Mouse (Mus musculus) kidney, embryonic 15.5 days (tissue): ENCODE measurements around the gene Zfp329. TPM values are rescaled to one million over a fixed set of nuclear protein-coding genes. Genes with fewer than 3 reads are reported as not detected.
"Not testable (repeated sequence)": the region's sequence is repeated elsewhere in the genome, so short reads cannot be mapped to it uniquely, and the experiment has no call there.

Experiments
- ATAC-seq: fragments of 200-750 bp; cut with Nextera tagmentation; replicated peaks from 2 replicates; pipeline ENCODE4 v1.8.0; 2017; ENCODE audit warnings: moderate TSS enrichment; ENCODE audit not compliant: low FRiP score
- H3K27ac ChIP-seq: fragments of 300-500 bp; sonication (generic); 2 replicates; pipeline ENCODE4 v1.5.1; 2015; ENCODE audit warnings: mild to moderate bottlenecking, inconsistent platforms
- H3K27me3 ChIP-seq: fragments of 300-500 bp; sonication (generic); 2 replicates; pipeline ENCODE4 v1.6.1; 2015; ENCODE audit warnings: inconsistent platforms
- H3K36me3 ChIP-seq: fragments of 300-500 bp; sonication (generic); 2 replicates; pipeline ENCODE4 v1.6.1; 2015; ENCODE audit warnings: inconsistent platforms
- H3K4me1 ChIP-seq: fragments of 300-500 bp; sonication (generic); 2 replicates; pipeline ENCODE4 v1.6.1; 2015; ENCODE audit warnings: inconsistent platforms
- H3K4me2 ChIP-seq: fragments of 300-500 bp; sonication (generic); 2 replicates; pipeline ENCODE4 v1.6.1; 2015; ENCODE audit warnings: moderate library complexity, mild to moderate bottlenecking, inconsistent platforms
- H3K4me3 ChIP-seq: fragments of 300-500 bp; sonication (generic); replicated peaks from 2 replicates; pipeline ENCODE4 v1.5.1; 2015; ENCODE audit warnings: mild to moderate bottlenecking, inconsistent platforms
- H3K9ac ChIP-seq: fragments of 300-500 bp; sonication (generic); 2 replicates; pipeline ENCODE4 v1.6.1; 2015; ENCODE audit warnings: mild to moderate bottlenecking, inconsistent platforms
- H3K9me3 ChIP-seq: fragments of 300-500 bp; sonication (generic); replicated peaks from 2 replicates; pipeline ENCODE4 v1.6.1; 2016; ENCODE audit warnings: inconsistent platforms
- WGBS: fragments of 180-500 bp; shearing (Covaris S2); methylation state at CpG from one replicate; pipeline ENCODE4 v1.1.7; 2015; ENCODE audit warnings: mixed read lengths; 5-methylcytosine and 5-hydroxymethylcytosine counted together
- polyA plus RNA-seq: library from polyadenylated mRNA; unstranded; fragments of >200 nt; fragmentation: Nextera tagmentation; extraction: Ambion mirVana; gene quantifications from 2 replicates; pipeline ENCODE4 v1.2.1, GENCODE M21; 2015

Zfp329 gene
- polyA plus RNA-seq: 15.8 and 16.4 TPM in 2 replicates

DNA sequence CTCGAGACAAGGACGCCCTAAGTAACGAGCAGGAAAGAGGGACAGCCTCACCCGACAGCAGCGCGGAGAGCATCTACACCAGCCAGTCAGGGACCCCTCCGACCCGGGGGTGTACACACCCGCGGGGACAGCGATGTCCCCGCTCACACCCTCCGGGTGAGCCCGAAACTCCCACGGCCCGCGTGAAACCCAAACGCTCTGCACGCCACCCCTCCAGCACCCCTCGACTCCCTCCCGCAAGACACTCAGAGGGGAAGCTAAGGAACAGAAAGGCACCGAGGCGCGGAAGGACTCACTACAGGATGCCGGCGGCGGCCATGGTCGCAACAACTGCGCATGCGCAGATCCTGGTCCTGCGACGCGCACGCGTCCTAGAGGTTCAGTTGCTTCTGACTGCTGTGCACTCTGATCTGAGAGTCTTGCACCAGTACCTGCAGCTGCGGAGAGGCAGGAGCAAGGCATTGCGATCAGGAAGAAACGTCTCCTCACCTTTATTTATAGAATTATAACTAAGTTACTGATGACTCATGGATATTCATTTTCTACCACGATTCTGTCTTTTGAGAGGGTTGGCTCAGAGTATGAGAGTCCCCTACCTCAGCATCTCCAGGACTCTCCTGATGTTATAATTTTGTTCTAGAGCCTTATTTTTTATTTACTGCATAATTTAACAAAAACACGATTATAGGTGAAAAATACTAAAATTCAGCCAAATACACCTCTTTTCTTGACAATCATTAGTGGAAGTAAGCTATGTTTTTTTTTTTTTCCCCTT is at the start of gene Zfp329:
Gene Zfp329, minus strand, starts transcription at position 338 of the 775 bp plus-strand sequence.
- H3K36me3 ChIP-seq: peaks cover 27% of the 10 kb centered on the region
- peak within 1 kb of the TSS; percentile 93 for H3K4me3 ChIP-seq
- peak within 1 kb of the TSS; percentile 89 for H3K9ac ChIP-seq
- H3K9me3 ChIP-seq: peaks cover 24% of the 10 kb centered on the region; the same call in 1 of the 2 replicates
- WGBS: under 1% methylated on average over 40 of the region's 40 CpGs
- peaks cover 7% of the 10 kb centered on the region for H3K4me1 ChIP-seq
- peak within 1 kb of the TSS; percentile 90 for H3K27ac ChIP-seq
- peak; percentile 99 for ATAC-seq
- no peaks in the 10 kb centered on the region for H3K27me3 ChIP-seq
- peak within 1 kb of the TSS; percentile 70 for H3K4me2 ChIP-seq

DNA sequence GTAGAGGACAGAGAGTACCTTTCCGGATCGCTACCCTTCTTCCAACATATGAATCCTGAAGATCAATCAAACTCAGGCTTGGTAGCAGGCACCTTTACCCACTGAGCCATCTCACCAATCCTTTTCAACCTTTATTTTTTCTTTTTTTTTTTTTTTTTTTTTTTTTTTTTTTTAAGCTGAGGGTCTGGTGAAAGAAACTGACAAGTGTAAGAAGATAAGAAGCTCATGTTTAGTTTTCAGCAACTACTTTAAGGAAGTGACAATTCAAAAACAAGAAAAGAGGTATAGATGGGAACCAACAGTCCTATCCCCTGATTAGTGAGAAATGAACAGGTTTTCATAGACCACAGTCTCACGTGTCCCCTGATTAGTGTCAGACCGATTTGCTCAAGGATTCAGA is 17.1 kb upstream of the Zfp329 start:
- Histone ChIP-seq H3K9me3 (peaks cover 40% of the 10 kb centered on the region), H3K27ac (no peak overlapping the region), H3K9ac (no peak overlapping the region), H3K4me1 (peaks cover 8% of the 10 kb centered on the region; the same call in 1 of the 2 replicates), H3K4me3 (peak overlapping the region; percentile 67), H3K36me3 (peaks cover 47% of the 10 kb centered on the region), H3K27me3 (no peaks in the 10 kb centered on the region), H3K4me2 (peak overlapping the region; percentile 70)
- no peak for ATAC-seq
- 97% methylated on average over 4 of the region's 4 CpGs for whole genome bisulfite sequencing

DNA sequence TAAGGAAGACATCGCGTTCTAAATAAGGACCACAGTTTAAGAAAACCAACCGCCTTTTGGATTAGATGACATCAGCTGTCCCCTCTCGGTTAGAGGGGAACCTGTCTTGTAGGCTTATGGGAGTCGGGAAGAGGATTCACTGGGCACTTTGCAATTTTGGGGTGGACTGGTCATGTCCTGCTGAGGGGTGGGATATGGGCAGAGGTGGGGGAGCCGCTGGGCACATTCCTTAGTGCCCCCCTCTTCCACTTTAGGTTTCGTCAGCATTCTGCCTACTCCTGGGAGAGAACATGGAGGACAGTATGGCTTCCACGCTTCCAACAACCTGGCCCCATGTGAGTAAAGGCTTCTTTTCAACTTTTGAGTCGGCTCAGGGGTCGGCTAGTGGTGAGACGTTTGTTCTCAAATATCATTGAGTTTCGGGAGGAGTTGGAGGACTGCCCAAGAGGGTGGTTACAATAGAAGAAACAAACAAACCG is 16.6 kb upstream of the Zfp329 start:
- peak; percentile 65 for ATAC-seq
- peaks cover 36% of the 10 kb centered on the region for H3K9me3 ChIP-seq
- no peaks in the 10 kb centered on the region for H3K27me3 ChIP-seq
- peak overlapping the region; percentile 70 for H3K4me2 ChIP-seq
- WGBS: 36% methylated on average over 13 of the region's 13 CpGs
- peaks cover 42% of the 10 kb centered on the region for H3K36me3 ChIP-seq
- peak overlapping the region; percentile 67 for H3K4me3 ChIP-seq
- peak overlapping the region; percentile 86 for H3K27ac ChIP-seq
- H3K9ac ChIP-seq: peak overlapping the region; percentile 63
- H3K4me1 ChIP-seq: peaks cover 8% of the 10 kb centered on the region; the same call in 1 of the 2 replicates

DNA sequence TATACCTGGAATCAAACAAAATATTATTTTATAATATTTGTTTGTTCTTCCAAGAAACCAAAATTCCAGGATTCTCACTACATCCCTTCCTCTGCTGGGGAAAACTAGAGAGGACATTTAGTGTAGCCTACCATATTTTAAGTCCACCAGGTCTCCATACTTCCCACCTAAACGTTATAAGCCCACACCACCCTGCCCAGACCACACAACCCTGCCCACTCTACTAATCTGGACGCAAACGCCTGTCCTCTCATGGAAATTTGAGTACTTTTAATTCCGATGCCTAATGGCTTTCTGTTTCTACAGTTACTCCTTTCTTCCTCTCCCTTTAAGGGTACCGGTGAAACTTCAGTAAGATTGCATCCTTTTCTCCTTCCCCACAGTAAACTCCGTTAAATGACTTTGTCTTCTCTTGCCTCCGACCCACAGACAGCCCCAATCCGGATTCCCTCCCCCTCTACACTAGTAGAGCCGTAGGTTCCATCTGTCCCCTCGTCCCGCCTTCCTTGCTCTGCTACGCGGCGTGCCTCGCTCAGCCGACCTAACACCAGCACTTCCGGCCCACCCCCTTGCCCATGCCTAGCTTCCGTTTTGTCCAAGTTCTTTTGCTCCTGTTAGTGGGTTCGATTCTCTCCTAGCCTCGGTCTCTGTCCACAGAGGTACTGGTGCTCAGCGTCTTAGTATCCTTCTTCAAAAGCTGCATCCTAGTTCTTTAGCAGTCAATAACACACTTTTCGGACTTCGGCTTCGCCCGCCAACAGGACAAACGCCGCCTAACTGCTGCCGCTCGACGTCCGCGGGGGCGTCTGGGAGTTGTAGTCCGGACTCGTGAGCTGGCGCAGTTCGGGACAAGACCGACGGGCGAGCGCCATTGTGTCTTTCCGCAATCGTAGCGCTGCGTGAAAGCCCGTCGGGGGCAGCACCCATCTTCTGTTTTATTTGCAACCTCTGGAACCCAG is 15.8 kb upstream of the Zfp329 start, which contains the start of gene Zfp110:
Gene Zfp110, plus strand, starts transcription at position 600 of the 959 bp plus-strand sequence.
- 2% methylated on average over 47 of the region's 47 CpGs for WGBS
- Histone ChIP-seq H3K27ac (peak within 1 kb of the TSS; percentile 86), H3K4me2 (peak within 1 kb of the TSS; percentile 70), H3K27me3 (no peaks in the 10 kb centered on the region), H3K4me1 (peaks cover 8% of the 10 kb centered on the region; the same call in 1 of the 2 replicates), H3K9me3 (peaks cover 30% of the 10 kb centered on the region), H3K36me3 (peaks cover 35% of the 10 kb centered on the region), H3K4me3 (peak within 1 kb of the TSS; percentile 67), H3K9ac (peak within 1 kb of the TSS; percentile 63)
- ATAC-seq: peak; percentile 98

DNA sequence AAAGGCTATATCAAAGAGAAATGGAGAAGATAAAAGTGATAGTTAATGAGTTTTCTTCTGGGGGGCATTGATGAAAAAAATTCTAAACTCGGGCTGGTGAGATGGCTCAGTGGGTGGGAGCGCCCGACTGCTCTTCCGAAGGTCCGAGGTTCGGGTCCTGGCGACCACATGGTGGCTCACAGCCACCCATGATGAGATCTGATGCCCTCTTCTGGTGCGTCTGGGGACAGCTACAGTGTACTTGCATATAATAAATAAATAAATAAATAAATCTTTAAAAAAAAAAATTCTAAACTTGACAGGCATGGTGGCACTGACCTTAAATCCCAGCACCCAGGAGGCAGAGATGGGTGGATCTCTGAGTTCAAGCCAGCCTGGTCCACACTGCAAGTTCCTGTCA is 3.1 kb downstream of the Zfp329 start:
- H3K36me3 ChIP-seq: peaks cover 56% of the 10 kb centered on the region
- over 99% methylated on average over 8 of the region's 8 CpGs for WGBS
- H3K27ac ChIP-seq: no peak overlapping the region
- no peaks in the 10 kb centered on the region for H3K27me3 ChIP-seq
- no peak for ATAC-seq
- H3K9me3 ChIP-seq: peaks cover 39% of the 10 kb centered on the region
- H3K4me2 ChIP-seq: no peak overlapping the region
- peaks cover 7% of the 10 kb centered on the region for H3K4me1 ChIP-seq
- no peak overlapping the region for H3K4me3 ChIP-seq
- H3K9ac ChIP-seq: no peak overlapping the region

DNA sequence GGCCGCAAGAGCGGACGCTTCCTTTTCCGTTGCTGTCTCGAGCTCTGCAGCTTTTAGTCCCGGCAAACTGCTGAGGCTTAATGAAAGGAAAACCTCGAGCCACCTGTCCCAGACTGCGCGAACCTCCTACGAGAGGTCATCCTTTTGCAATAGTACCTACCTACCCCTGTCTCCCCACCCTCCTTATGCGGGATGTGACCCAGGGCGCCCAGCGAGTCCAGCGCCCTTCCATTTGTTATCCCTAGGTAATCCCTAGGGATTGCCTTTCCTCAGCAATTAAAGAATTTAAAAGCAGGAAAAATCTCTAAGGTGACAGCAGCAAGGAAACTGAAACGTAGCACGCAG is 15.0 kb downstream of the Zfp329 start:
- ATAC-seq: no peak
- WGBS: 1% methylated on average over 16 of the region's 16 CpGs
- Histone ChIP-seq H3K4me1 (peaks cover 12% of the 10 kb centered on the region), H3K4me3 (peak overlapping the region; percentile 55), H3K9me3 (0 out of 2 replicates have a peak, but pooled peaks cover 4% of the 10 kb centered on the region), H3K36me3 (peaks cover 26% of the 10 kb centered on the region), H3K9ac (peak overlapping the region; percentile 62), H3K27me3 (no peaks in the 10 kb centered on the region), H3K27ac (no peak overlapping the region), H3K4me2 (peak overlapping the region; percentile 90)

DNA sequence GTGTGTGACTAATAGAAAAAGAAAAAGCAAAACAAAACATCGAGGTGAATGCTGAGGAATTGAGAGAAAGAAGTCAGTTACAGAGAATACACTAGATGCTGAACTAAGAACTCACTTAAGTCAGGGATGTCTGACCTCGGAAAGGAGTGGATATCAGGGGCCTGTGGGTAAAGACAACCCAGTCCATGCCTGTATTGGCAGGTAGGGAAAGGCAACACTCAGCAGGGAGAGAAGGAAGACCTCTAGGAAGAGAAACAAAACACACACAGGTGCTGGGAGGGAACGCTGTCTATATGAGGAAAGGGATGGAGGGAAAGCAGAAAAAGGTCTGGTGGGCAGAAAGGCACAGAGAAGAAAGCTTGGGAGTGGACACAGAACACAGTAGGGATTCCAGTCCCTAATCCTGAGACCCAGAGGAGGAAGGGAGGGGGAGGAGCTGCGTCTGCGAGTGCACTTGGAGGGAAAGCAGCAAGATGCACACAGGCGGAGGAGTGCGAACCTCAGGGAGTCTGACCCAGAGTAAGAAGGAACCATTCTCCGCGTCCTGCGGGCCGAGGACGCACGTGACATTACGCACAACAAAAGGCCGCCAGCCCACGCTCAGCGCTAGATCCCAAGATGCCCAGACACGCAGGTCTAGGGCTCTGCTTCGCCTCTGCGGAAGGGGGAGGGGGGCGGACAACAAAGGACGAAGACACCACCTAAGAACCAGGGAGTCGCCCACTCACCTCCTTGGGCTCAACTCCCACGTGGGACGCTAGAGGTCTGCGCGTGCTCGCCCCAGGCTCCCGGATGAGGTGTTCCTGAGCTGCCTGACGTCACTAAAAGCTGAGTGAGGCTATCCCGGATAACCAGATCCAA is 15.6 kb downstream of the Zfp329 start, which contains the start of gene Zscan18:
Gene Zscan18, minus strand, starts transcription at position 770 of the 861 bp plus-strand sequence.
- Histone ChIP-seq H3K27ac (peak within 1 kb of the TSS; percentile 52), H3K4me1 (peaks cover 12% of the 10 kb centered on the region), H3K9ac (peak within 1 kb of the TSS; percentile 62), H3K9me3 (no peaks in the 10 kb centered on the region), H3K4me2 (peak within 1 kb of the TSS; percentile 90), H3K27me3 (no peaks in the 10 kb centered on the region), H3K36me3 (peaks cover 24% of the 10 kb centered on the region), H3K4me3 (peak within 1 kb of the TSS; percentile 55)
- peak; percentile 98 for ATAC-seq
- WGBS: 6% methylated on average over 25 of the region's 31 CpGs

DNA sequence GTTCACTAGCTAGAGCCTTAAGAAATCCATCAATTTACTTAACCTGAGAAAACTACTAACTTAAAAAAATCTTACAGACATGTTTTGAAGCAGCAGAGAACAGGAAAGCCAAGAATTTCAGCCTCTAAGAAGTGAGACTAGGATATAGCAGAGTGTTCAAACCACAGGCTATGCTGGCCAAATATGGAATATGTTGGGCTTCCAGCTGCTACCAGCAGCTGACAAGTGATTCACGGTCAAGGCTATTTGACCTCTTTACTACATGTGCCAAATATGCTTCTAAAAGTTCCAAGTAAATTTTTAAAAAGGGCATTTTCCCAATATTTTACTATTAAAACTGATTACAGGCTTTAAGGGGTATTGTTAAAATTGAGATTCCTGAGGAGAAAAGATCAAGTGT is 19.1 kb downstream of the Zfp329 start:
- Histone ChIP-seq H3K36me3 (peaks cover 9% of the 10 kb centered on the region; the same call in 1 of the 2 replicates), H3K9ac (no peak overlapping the region), H3K4me3 (no peak overlapping the region), H3K9me3 (peaks cover 12% of the 10 kb centered on the region; the same call in 1 of the 2 replicates), H3K4me1 (peaks cover 12% of the 10 kb centered on the region), H3K27me3 (no peaks in the 10 kb centered on the region), H3K27ac (no peak overlapping the region), H3K4me2 (no peak overlapping the region)
- 91% methylated on average over 1 of the region's 1 CpGs for WGBS
- ATAC-seq: no peak

DNA sequence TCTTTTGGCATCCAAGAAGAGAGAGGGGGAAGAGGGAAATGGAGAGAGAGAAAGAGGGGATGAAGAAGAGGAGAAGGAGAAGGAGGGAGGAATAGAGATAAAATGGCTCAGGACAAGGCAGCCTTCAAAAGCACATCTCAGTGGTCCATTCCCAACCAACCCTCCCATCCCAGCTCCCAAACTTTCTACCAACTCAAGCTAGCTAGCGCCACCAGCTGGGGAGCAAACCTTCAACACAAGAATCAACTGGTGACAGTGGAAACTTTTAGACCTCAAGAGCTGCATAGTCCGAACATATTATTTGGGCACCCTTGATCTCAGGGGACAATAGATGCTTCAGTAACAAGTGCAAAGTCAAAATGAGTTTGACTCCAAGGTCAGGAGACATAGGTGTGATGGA is 20.7 kb downstream of the Zfp329 start:
- no peak overlapping the region for H3K4me3 ChIP-seq
- no peak for ATAC-seq
- peaks cover 9% of the 10 kb centered on the region; the same call in 1 of the 2 replicates for H3K36me3 ChIP-seq
- WGBS: 68% methylated on average over 2 of the region's 2 CpGs
- H3K27ac ChIP-seq: no peak overlapping the region
- no peaks in the 10 kb centered on the region for H3K27me3 ChIP-seq
- H3K9me3 ChIP-seq: peaks cover 12% of the 10 kb centered on the region; the same call in 1 of the 2 replicates
- H3K9ac ChIP-seq: no peak overlapping the region
- H3K4me2 ChIP-seq: no peak overlapping the region
- H3K4me1 ChIP-seq: peaks cover 2% of the 10 kb centered on the region; the same call in 1 of the 2 replicates

DNA sequence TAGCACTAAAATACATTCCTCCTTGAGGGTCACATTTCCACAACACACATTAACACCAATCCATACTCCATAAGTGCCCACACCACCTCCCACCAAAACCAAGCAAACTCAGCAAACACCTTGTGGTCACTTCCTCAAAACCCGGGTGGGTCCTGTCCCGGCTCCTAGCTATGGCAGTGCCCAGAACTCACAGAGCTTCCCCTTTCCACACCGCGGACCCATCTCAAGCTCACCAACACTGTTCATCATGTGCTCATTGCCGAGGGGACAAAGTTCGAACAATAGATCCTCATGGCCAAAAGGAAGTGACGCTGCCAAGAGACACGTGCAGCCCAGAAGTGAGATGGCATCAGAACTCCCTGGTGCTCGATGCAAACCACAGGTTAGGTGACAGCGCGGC is 26.0 kb downstream of the Zfp329 start:
- 90% methylated on average over 11 of the region's 11 CpGs for WGBS
- not testable (repeated sequence) for H3K4me2 ChIP-seq, H3K9ac ChIP-seq, H3K36me3 ChIP-seq, H3K4me1 ChIP-seq, H3K27me3 ChIP-seq, H3K27ac ChIP-seq, ATAC-seq, H3K4me3 ChIP-seq
- peaks cover 12% of the 10 kb centered on the region; the same call in 1 of the 2 replicates for H3K9me3 ChIP-seq

DNA sequence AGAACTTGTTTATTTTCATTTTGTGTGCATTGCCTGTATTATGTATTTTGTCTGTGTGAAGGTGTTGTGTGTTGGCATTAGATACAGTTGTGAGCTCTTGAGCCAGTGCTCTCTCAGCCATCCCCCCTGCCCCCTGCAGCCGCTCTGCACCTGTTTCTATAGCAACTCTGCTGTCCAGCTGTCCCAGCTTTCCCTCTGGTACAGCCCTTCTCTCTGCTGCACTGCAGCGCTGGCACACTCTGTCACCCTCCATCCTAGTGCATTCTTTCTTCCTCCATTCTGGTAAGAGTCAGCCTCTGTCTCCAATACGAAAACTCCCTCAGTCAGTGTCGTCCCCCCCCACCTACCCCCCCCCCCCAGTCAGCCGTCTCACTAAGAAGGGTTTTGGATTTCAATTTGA is 30.6 kb downstream of the Zfp329 start:
- no peaks in the 10 kb centered on the region for H3K36me3 ChIP-seq
- H3K27me3 ChIP-seq: 0 out of 2 replicates have a peak, but pooled peaks cover 2% of the 10 kb centered on the region
- WGBS: 29% methylated on average over 5 of the region's 5 CpGs
- no peak overlapping the region for H3K4me2 ChIP-seq
- no peaks in the 10 kb centered on the region for H3K4me1 ChIP-seq
- no peaks in the 10 kb centered on the region for H3K9me3 ChIP-seq
- no peak for ATAC-seq
- no peak overlapping the region for H3K27ac ChIP-seq
- H3K4me3 ChIP-seq: no peak overlapping the region
- no peak overlapping the region for H3K9ac ChIP-seq
